Mouse (Mus musculus) hindbrain, embryonic 10.5 days (tissue): ENCODE measurements around the gene 1700109H08Rik. TPM values are rescaled to one million over a fixed set of nuclear protein-coding genes. Genes with fewer than 3 reads are reported as not detected.
"Not testable (repeated sequence)": the region's sequence is repeated elsewhere in the genome, so short reads cannot be mapped to it uniquely, and the experiment has no call there.

Experiments used
- DNase-seq: peaks from one replicate; pipeline ENCODE4 v3.0.0-alpha.2; 2017; ENCODE audit warnings: low spot score
- H3K27ac ChIP-seq: fragments of 300-500 bp; sonication (generic); 2 replicates; pipeline ENCODE4 v1.5.1; 2016; ENCODE audit warnings: mild to moderate bottlenecking, moderate library complexity
- H3K27me3 ChIP-seq: fragments of 300-500 bp; sonication (generic); 2 replicates; pipeline ENCODE4 v1.6.1; 2016; ENCODE audit warnings: mild to moderate bottlenecking; ENCODE audit not compliant: poor library complexity, insufficient read depth, severe bottlenecking
- H3K36me3 ChIP-seq: fragments of 300-500 bp; sonication (generic); 2 replicates; pipeline ENCODE4 v1.6.1; 2016; ENCODE audit warnings: mild to moderate bottlenecking, moderate library complexity
- H3K4me1 ChIP-seq: fragments of 300-500 bp; sonication (generic); replicated peaks from 2 replicates; pipeline ENCODE4 v1.6.1; 2016; ENCODE audit warnings: mild to moderate bottlenecking
- H3K4me3 ChIP-seq: fragments of 300-500 bp; sonication (generic); 2 replicates; pipeline ENCODE4 v1.5.1; 2016; ENCODE audit warnings: mild to moderate bottlenecking, moderate library complexity
- H3K9me3 ChIP-seq: fragments of 300-500 bp; sonication (generic); 2 replicates; pipeline ENCODE4 v1.6.1; 2016; ENCODE audit warnings: mild to moderate bottlenecking, moderate library complexity
- WGBS: fragments of 180-500 bp; shearing (Covaris S2); methylation state at CpG from one replicate; pipeline ENCODE4 v1.1.7; 2016; 5-methylcytosine and 5-hydroxymethylcytosine counted together
- polyA plus RNA-seq: library from polyadenylated mRNA; unstranded; fragments of >200 nt; fragmentation: Nextera tagmentation; extraction: Ambion mirVana; gene quantifications from 2 replicates; pipeline ENCODE4 v1.2.1, GENCODE M21; 2016

1700109H08Rik gene
- polyA plus RNA-seq, 1 experiment from 2014 or later = 2.7 TPM

GRCm38 (mm10) chr5:3609241-3609640 lies 37.9 kb downstream of the 1700109H08Rik start:
- Histone ChIP-seq H3K27me3 (no peaks in the 10 kb centered on the region), H3K27ac (no peak overlapping the region), H3K4me3 (no peak overlapping the region), H3K9me3 (peaks cover 5% of the 10 kb centered on the region), H3K4me1 (no peaks in the 10 kb centered on the region), H3K36me3 (peaks cover 66% of the 10 kb centered on the region)
- no peak for DNase-seq
- 94% methylated on average over 7 of the region's 7 CpGs for WGBS

GRCm38 (mm10) chr5:3611835-3612234 lies 40.5 kb downstream of the 1700109H08Rik start:
- not testable (repeated sequence) for H3K4me1 ChIP-seq, H3K27me3 ChIP-seq, H3K27ac ChIP-seq, H3K9me3 ChIP-seq, DNase-seq, H3K4me3 ChIP-seq
- H3K36me3 ChIP-seq = peaks cover 63% of the 10 kb centered on the region
- WGBS = 91% methylated on average over 2 of the region's 2 CpGs

- H3K9me3 ChIP-seq = no peaks in the 10 kb centered on the region
- H3K4me1 ChIP-seq = no peaks in the 10 kb centered on the region
- DNase-seq = no peak
- no peaks in the 10 kb centered on the region for H3K27me3 ChIP-seq
- peaks cover 53% of the 10 kb centered on the region for H3K36me3 ChIP-seq
- WGBS = 76% methylated on average over 7 of the region's 7 CpGs
- H3K4me3 ChIP-seq = no peak overlapping the region
- no peak overlapping the region for H3K27ac ChIP-seq
Measured at GRCm38 (mm10) chr5:3620486-3620885, 49.1 kb downstream of the 1700109H08Rik start.

GRCm38 (mm10) chr5:3630055-3630454 lies 58.7 kb downstream of the 1700109H08Rik start:
- Histone ChIP-seq H3K9me3 (no peaks in the 10 kb centered on the region), H3K4me3 (no peak overlapping the region), H3K27ac (no peak overlapping the region), H3K4me1 (no peaks in the 10 kb centered on the region), H3K27me3 (no peaks in the 10 kb centered on the region), H3K36me3 (peaks cover 61% of the 10 kb centered on the region)
- 94% methylated on average over 5 of the region's 5 CpGs for WGBS
- DNase-seq = no peak

GRCm38 (mm10) chr5:3631512-3632271 lies 60.3 kb downstream of the 1700109H08Rik start:
- WGBS = 57% methylated on average over 16 of the region's 16 CpGs
- Histone ChIP-seq H3K36me3 (peaks cover 62% of the 10 kb centered on the region), H3K27ac (no peak overlapping the region), H3K27me3 (no peaks in the 10 kb centered on the region), H3K9me3 (no peaks in the 10 kb centered on the region), H3K4me1 (no peaks in the 10 kb centered on the region), H3K4me3 (no peak overlapping the region)
- no peak for DNase-seq

GRCm38 (mm10) chr5:3632285-3632684 lies 60.9 kb downstream of the 1700109H08Rik start:
- Histone ChIP-seq H3K4me1 (no peaks in the 10 kb centered on the region), H3K9me3 (no peaks in the 10 kb centered on the region), H3K27me3 (no peaks in the 10 kb centered on the region), H3K4me3 (no peak overlapping the region), H3K36me3 (peaks cover 61% of the 10 kb centered on the region), H3K27ac (no peak overlapping the region)
- WGBS = 89% methylated on average over 5 of the region's 5 CpGs
- no peak for DNase-seq

GRCm38 (mm10) chr5:3633315-3633714 lies 61.9 kb downstream of the 1700109H08Rik start:
- no peak for DNase-seq
- Histone ChIP-seq H3K27ac (no peak overlapping the region), H3K4me1 (no peaks in the 10 kb centered on the region), H3K27me3 (no peaks in the 10 kb centered on the region), H3K36me3 (peaks cover 65% of the 10 kb centered on the region), H3K4me3 (no peak overlapping the region), H3K9me3 (no peaks in the 10 kb centered on the region)
- 95% methylated on average over 13 of the region's 13 CpGs for WGBS

GRCm38 (mm10) chr5:3633951-3634350 lies 62.6 kb downstream of the 1700109H08Rik start:
- DNase-seq = no peak
- H3K4me3 ChIP-seq = no peak overlapping the region
- H3K36me3 ChIP-seq = peaks cover 64% of the 10 kb centered on the region
- H3K27me3 ChIP-seq = no peaks in the 10 kb centered on the region
- H3K4me1 ChIP-seq = no peaks in the 10 kb centered on the region
- 76% methylated on average over 4 of the region's 4 CpGs for WGBS
- H3K9me3 ChIP-seq = no peaks in the 10 kb centered on the region
- H3K27ac ChIP-seq = no peak overlapping the region

Other genes with a start within 250 kb of the 1700109H08Rik start
- 18.3 and 20.0 TPM in 2 replicates for gene Cdk6, start 230.1 kb upstream of the 1700109H08Rik start, polyA plus RNA-seq
- 24.5 and 35.5 TPM in 2 replicates for gene Fam133b, start 27.7 kb upstream of the 1700109H08Rik start, polyA plus RNA-seq
- gene Pex1, start 24.5 kb downstream of the 1700109H08Rik start, polyA plus RNA-seq = 16.9 and 17.2 TPM in 2 replicates
- gene Rbm48, start 25.0 kb downstream of the 1700109H08Rik start, polyA plus RNA-seq = 11.1 and 14.3 TPM in 2 replicates
- not detected in 2 replicates for gene Tmbim7, start 79.6 kb downstream of the 1700109H08Rik start, polyA plus RNA-seq
- 76.4 and 78.7 TPM in 2 replicates for gene Gatad1, start 85.6 kb downstream of the 1700109H08Rik start, polyA plus RNA-seq
- 9.3 and 13.1 TPM in 2 replicates for gene Ankib1, start 231.4 kb downstream of the 1700109H08Rik start, polyA plus RNA-seq
- gene Krit1, start 231.6 kb downstream of the 1700109H08Rik start, polyA plus RNA-seq = 58.4 and 62.4 TPM in 2 replicates